Mouse (Mus musculus) heart, embryonic 16.5 days (tissue): ENCODE data around the gene Gpr132. TPM values are rescaled to one million over a fixed set of nuclear protein-coding genes. Genes with fewer than 3 reads are reported as not detected.

ENCODE experiments used
- ATAC-seq: fragments of 200-750 bp; cut with Nextera tagmentation; replicated peaks from 2 replicates; pipeline ENCODE4 v1.8.0; 2017; ENCODE audit warnings: moderate number of reproducible peaks; ENCODE audit not compliant: insufficient read depth, low FRiP score; ENCODE audit errors: extremely low read depth
- H3K27ac ChIP-seq: fragments of 300-500 bp; sonication (generic); 2 replicates; pipeline ENCODE4 v1.5.1; 2014; ENCODE audit warnings: mild to moderate bottlenecking, low read length, control low read depth, moderate library complexity
- H3K27me3 ChIP-seq: fragments of 300-500 bp; sonication (generic); 2 replicates; pipeline ENCODE4 v1.6.1; 2014; ENCODE audit warnings: low read length, mixed read lengths; ENCODE audit not compliant: control insufficient read depth, insufficient read depth
- H3K36me3 ChIP-seq: fragments of 300-500 bp; sonication (generic); 2 replicates; pipeline ENCODE4 v1.6.1; 2014; ENCODE audit not compliant: control insufficient read depth, insufficient read depth
- H3K4me1 ChIP-seq: fragments of 300-500 bp; sonication (generic); 2 replicates; pipeline ENCODE4 v1.6.1; 2014; ENCODE audit warnings: low read length, mixed read lengths; ENCODE audit not compliant: control insufficient read depth, insufficient read depth
- H3K4me2 ChIP-seq: fragments of 300-500 bp; sonication (generic); 2 replicates; pipeline ENCODE4 v1.6.1; 2014; ENCODE audit warnings: low read depth, mild to moderate bottlenecking, control low read depth, low read length
- H3K4me3 ChIP-seq: fragments of 300-500 bp; sonication (generic); 2 replicates; pipeline ENCODE4 v1.5.1; 2014; ENCODE audit warnings: mild to moderate bottlenecking, control low read depth, low read length
- H3K9ac ChIP-seq: fragments of 300-500 bp; sonication (generic); 2 replicates; pipeline ENCODE4 v1.6.1; 2014; ENCODE audit warnings: low read length, control low read depth
- H3K9me3 ChIP-seq: fragments of 300-500 bp; sonication (generic); replicated peaks from 2 replicates; pipeline ENCODE4 v1.6.1; 2016; ENCODE audit warnings: low read length; ENCODE audit not compliant: control insufficient read depth
- WGBS: fragments of 180-500 bp; shearing (Covaris S2); extraction: QIAGEN DNeasy Blood & Tissue Kit; methylation state at CpG from one replicate; pipeline ENCODE4 v1.1.7; 2014; 5-methylcytosine and 5-hydroxymethylcytosine counted together
- polyA plus RNA-seq: library from polyadenylated mRNA; unstranded; fragments of >200 nt; fragmentation: Nextera tagmentation; extraction: Ambion mirVana; gene quantifications from 2 replicates; pipeline ENCODE4 v1.2.1, GENCODE M21; 2015

The Gpr132 gene
- polyA plus RNA-seq, 1 experiment from 2014 or later = 3.6 TPM

DNA sequence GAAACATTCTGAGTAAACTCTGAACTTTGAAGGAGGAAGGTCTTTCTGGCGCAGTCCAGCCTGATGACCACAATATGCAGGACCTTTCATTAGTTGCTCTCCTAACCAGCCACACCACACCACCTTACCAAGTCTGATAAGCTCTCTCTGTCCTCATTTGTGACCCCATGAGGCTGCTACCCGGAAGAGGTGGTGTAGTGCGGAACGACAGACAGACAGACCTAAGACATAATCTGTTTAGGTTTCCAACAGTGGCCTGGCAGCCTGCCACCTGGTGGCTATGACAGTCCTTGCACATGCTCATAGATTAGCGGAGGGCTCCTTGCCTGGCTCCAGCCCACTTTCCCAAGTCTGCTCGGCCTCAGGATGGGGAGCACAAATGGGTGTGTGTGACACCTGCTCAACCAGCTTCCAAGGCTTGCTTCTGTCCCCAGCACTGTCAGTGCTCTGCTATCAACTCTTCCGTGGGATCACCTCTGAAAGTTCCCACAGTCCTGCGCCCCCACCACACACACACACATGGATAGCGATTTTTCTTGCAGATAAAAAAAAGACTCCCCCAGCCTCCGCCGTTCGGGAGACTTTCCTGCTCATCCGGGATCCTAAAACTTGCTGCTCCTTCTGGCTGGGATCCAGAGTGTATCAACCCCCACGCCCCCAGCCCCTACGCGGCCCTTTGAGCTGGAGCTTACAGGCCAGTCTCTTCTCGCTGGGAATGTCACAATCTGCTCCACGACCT is 5.6 kb upstream of the Gpr132 start:
- WGBS = 18% methylated on average over 18 of the region's 18 CpGs
- Histone ChIP-seq H3K4me1 (peaks cover 31% of the 10 kb centered on the region), H3K4me2 (peak overlapping the region; percentile 55), H3K9me3 (no peaks in the 10 kb centered on the region), H3K9ac (no peak overlapping the region), H3K27ac (no peak overlapping the region), H3K36me3 (no peaks in the 10 kb centered on the region), H3K4me3 (peak overlapping the region; percentile 30), H3K27me3 (peaks cover 64% of the 10 kb centered on the region)
- no peak for ATAC-seq

DNA sequence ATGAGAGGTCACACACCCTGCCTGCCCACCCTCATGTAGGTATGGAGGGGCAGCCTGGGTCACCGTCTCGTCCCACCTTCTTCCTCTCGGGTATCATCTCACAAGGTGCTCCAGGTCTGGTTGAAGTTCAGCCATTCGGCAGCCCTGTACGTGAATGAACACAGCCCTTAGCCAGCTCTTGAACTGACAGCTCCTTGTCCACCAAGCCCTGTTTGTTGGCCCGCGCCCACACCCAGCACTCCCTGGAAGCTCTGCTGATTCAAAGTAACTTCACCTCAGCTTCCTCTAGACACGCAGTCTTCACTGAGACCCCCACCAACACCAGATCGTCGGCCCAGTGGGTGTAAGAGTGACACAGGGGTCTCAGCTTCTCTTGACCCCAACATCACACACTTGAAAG is 5.0 kb upstream of the Gpr132 start:
- Histone ChIP-seq H3K27ac (no peak overlapping the region), H3K4me2 (no peak overlapping the region), H3K4me3 (no peak overlapping the region), H3K27me3 (peaks cover 57% of the 10 kb centered on the region), H3K9me3 (no peaks in the 10 kb centered on the region), H3K36me3 (no peaks in the 10 kb centered on the region), H3K4me1 (peaks cover 33% of the 10 kb centered on the region), H3K9ac (no peak overlapping the region)
- WGBS = 77% methylated on average over 10 of the region's 10 CpGs
- no peak for ATAC-seq

DNA sequence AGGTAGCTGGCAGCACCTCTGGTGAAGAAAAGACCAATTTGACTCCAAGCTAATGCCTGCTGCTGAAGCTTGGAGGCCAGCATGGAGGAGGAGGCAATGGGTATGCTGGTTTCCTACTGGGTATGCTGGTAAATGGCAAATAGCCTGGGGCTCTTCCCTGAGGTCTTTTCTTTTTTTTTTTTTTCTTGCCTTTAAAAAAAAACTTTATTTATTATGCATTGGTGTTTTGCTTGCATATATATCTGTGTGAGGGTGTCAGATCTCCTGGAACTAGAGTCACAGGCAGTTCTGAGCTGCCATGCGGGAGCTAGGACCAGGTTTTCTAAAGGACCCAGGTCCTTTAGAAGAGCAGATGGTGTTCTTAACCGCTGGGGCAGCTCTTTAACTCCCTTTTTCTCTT is 3.2 kb upstream of the Gpr132 start:
- WGBS = 89% methylated on average over 2 of the region's 2 CpGs
- Histone ChIP-seq H3K36me3 (no peaks in the 10 kb centered on the region), H3K4me3 (0 out of 2 replicates have a peak overlapping the region, but pooled peaks have one; percentile 6), H3K9me3 (no peaks in the 10 kb centered on the region), H3K4me1 (peaks cover 23% of the 10 kb centered on the region), H3K27me3 (peaks cover 43% of the 10 kb centered on the region), H3K4me2 (no peak overlapping the region; the same call in 1 of the 2 replicates), H3K9ac (no peak overlapping the region), H3K27ac (no peak overlapping the region; the same call in 1 of the 2 replicates)
- ATAC-seq = no peak

DNA sequence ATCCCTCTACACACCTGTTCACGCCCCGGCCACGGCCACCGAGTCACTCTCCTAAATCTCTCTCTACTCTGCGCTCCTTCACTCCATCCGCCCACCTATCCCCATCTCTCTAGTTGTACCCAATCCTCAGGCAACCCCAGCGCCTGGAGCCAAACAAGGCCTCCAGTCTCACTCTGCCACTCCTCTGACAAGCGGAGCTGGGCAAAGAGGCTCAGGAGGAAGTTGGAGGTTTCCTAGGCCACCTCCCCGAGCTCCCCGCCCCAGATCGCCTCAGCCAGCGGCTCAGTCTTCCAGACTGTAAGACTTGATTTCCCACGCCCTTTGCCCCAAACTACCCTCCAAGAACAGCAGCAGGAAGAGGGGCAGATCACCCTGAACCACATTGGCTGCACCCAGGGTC is 2.7 kb upstream of the Gpr132 start:
- ATAC-seq = no peak
- peaks cover 38% of the 10 kb centered on the region for H3K27me3 ChIP-seq

DNA sequence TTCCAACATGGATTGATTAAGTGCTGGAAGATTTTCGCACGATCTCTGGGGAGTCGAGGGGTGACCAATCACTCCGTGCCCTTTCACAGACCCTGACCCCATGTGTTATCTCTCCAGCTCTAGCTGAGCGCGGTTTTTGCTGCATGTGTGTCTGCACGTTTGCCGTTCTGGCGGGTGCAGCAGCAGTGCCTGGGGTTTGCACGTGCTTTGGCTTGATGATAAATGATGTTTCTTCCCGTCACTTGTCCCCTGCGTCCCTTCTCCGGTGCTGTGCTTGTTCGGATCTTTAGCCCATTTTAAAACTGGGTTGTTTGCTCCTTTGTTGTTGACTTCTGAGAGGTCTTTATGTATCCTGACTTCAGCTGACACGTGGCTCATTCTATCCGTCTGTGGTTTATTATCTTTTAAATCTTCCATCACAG is 1.8 kb upstream of the Gpr132 start:
- WGBS = 5% methylated on average over 16 of the region's 16 CpGs
- peak overlapping the region; percentile 49 for H3K4me2 ChIP-seq
- ATAC-seq = no peak
- no peaks in the 10 kb centered on the region for H3K36me3 ChIP-seq
- H3K4me3 ChIP-seq = 0 out of 2 replicates have a peak overlapping the region, but pooled peaks have one; percentile 18
- no peaks in the 10 kb centered on the region for H3K9me3 ChIP-seq
- H3K4me1 ChIP-seq = peaks cover 18% of the 10 kb centered on the region
- no peak overlapping the region; the same call in 1 of the 2 replicates for H3K27ac ChIP-seq
- peaks cover 32% of the 10 kb centered on the region for H3K27me3 ChIP-seq
- no peak overlapping the region for H3K9ac ChIP-seq

More for the DNA sequence above, 2.7 kb upstream of the Gpr132 start:
- Histone ChIP-seq H3K4me1 (peaks cover 18% of the 10 kb centered on the region), H3K4me3 (0 out of 2 replicates have a peak overlapping the region, but pooled peaks have one; percentile 6), H3K4me2 (no peak overlapping the region; the same call in 1 of the 2 replicates), H3K36me3 (no peaks in the 10 kb centered on the region), H3K27ac (no peak overlapping the region; the same call in 1 of the 2 replicates), H3K9ac (no peak overlapping the region), H3K9me3 (no peaks in the 10 kb centered on the region)
- 48% methylated on average over 13 of the region's 13 CpGs for WGBS

DNA sequence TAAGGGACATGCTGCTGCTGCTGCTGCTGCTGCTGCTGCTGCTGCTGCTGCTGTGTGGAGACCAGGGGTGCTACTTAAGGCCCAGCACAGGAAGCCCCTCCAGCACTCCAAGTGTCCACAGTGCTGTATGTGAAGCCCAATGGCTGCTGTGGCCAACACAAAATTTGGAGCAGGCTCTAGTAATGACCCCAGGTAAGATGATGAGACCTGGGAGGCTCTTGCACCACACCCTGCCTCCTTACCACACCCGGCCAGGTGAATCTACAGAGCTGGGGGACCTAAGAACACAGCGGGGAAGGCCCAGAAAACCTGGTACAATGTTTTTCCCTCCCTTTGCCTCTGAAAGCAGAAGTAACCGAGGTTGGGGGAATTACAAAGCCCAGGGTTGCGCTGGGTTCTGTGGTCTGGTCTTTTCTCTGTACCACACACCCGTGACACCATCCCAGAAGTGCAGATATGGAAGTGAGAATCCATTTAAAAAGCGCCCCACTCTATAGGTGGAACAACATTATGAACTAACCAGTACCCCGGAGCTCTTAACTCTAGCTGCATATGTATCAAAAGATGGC is 838 bp downstream of the Gpr132 start:
- H3K9me3 ChIP-seq = no peaks in the 10 kb centered on the region
- peaks cover 17% of the 10 kb centered on the region for H3K27me3 ChIP-seq
- H3K4me1 ChIP-seq = peaks cover 14% of the 10 kb centered on the region
- ATAC-seq = no peak
- H3K27ac ChIP-seq = no peak overlapping the region
- H3K4me3 ChIP-seq = no peak overlapping the region
- no peak overlapping the region for H3K9ac ChIP-seq
- 82% methylated on average over 7 of the region's 7 CpGs for WGBS
- no peak overlapping the region for H3K4me2 ChIP-seq
- H3K36me3 ChIP-seq = no peaks in the 10 kb centered on the region

DNA sequence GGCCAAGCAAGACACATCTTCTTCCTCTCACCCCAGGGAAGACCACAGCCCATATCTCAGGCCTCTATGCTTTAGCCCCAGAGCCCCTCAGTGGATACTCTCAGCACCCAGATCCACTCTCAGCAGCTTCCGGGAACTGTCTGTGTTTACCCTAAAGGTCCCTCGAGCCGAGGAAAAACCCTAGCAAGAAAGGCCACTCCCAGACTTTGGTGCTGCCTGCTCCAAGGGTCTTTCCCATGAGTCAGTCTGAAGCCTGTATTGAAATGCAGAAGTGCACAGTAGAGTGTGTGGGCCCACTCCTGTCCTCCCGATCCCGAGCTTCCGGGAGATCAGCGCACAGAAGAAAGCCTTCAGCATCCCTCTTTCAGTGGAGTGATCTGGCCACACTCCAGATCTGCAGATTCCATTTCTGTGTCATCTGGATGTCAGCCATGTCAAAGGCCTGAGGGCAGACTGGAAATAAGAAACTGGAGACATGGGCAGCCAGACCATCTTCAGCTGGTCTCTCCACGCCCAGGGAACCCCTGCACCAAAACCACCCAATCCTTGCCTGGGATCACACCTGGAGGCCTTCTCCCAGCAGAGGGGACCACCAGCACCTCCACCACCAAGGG is 1.5 kb downstream of the Gpr132 start:
- ATAC-seq = no peak
- H3K4me3 ChIP-seq = no peak overlapping the region
- 0 out of 2 replicates have a peak overlapping the region, but pooled peaks have one; percentile 1 for H3K9ac ChIP-seq
- peaks cover 12% of the 10 kb centered on the region for H3K27me3 ChIP-seq
- H3K4me1 ChIP-seq = peaks cover 14% of the 10 kb centered on the region
- 41% methylated on average over 8 of the region's 8 CpGs for WGBS
- no peaks in the 10 kb centered on the region for H3K36me3 ChIP-seq
- no peak overlapping the region for H3K4me2 ChIP-seq
- no peak overlapping the region for H3K27ac ChIP-seq
- no peaks in the 10 kb centered on the region for H3K9me3 ChIP-seq

DNA sequence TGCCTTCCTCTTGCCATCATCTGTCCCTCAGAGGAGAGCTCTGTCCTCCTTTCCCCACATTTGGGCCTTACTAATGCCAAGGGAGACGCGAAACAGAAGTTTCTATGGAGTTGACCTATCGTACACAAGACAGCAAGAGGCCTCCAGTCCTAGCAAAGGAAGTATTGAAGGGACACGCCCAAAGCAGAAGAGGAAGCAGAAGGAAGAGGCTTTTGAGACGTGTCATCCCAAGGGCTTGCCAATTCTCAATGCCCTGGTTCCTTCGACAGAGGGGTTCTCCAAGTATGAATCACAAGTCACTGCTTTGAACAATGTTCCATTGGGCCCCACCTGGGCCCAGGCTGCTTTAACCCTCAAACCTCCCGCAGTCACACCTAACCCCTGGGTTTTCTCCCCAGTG is 3.2 kb downstream of the Gpr132 start:
- peaks cover 12% of the 10 kb centered on the region for H3K4me1 ChIP-seq
- no peaks in the 10 kb centered on the region for H3K9me3 ChIP-seq
- H3K36me3 ChIP-seq = no peaks in the 10 kb centered on the region
- no peak overlapping the region for H3K4me2 ChIP-seq
- no peak for ATAC-seq
- H3K9ac ChIP-seq = no peak overlapping the region
- 72% methylated on average over 7 of the region's 7 CpGs for WGBS
- peaks cover 3% of the 10 kb centered on the region; the same call in 1 of the 2 replicates for H3K27me3 ChIP-seq
- H3K4me3 ChIP-seq = no peak overlapping the region
- H3K27ac ChIP-seq = no peak overlapping the region

DNA sequence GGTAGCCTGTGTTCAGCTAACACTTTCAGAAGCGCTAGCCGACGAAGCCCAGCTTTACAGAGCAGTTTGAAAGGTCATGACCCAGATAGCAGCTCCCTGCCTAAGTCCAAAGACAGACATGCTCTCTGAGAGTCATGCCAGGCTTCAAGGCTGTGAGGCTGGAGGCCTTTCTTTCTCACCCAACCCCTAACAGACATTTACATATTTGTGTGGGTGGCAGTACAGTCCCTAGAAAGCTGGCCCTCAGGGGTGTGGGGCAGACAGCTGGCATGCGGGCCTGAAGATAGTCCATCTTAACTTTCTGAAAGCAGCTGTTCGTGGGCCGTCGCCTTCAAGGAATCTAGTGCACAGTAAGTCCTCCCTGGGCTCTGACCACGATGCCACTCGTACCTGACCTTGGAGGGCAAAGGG is 6.1 kb downstream of the Gpr132 start:
- peaks cover 3% of the 10 kb centered on the region; the same call in 1 of the 2 replicates for H3K27me3 ChIP-seq
- H3K9me3 ChIP-seq = no peaks in the 10 kb centered on the region
- no peak overlapping the region for H3K9ac ChIP-seq
- no peak for ATAC-seq
- no peak overlapping the region for H3K4me2 ChIP-seq
- no peaks in the 10 kb centered on the region for H3K36me3 ChIP-seq
- H3K27ac ChIP-seq = no peak overlapping the region
- H3K4me1 ChIP-seq = peaks cover 3% of the 10 kb centered on the region; the same call in 1 of the 2 replicates
- no peak overlapping the region for H3K4me3 ChIP-seq
- 55% methylated on average over 9 of the region's 9 CpGs for whole genome bisulfite sequencing
